Mouse (Mus musculus) midbrain, embryonic 10.5 days (tissue): ENCODE measurements around the gene Lmo1. TPM values are rescaled to one million over a fixed set of nuclear protein-coding genes. Genes with fewer than 3 reads are reported as not detected.

Experiments
- DNase-seq: peaks from one replicate; pipeline ENCODE4 v3.0.0-alpha.2; 2017; ENCODE audit warnings: low spot score
- H3K27ac ChIP-seq: fragments of 300-500 bp; sonication (generic); replicated peaks from 2 replicates; pipeline ENCODE4 v1.5.1; 2016; ENCODE audit warnings: mild to moderate bottlenecking
- H3K27me3 ChIP-seq: fragments of 300-500 bp; sonication (generic); 2 replicates; pipeline ENCODE4 v1.6.1; 2016; ENCODE audit warnings: low read depth, mild to moderate bottlenecking; ENCODE audit not compliant: poor library complexity, severe bottlenecking
- H3K36me3 ChIP-seq: fragments of 300-500 bp; sonication (generic); 2 replicates; pipeline ENCODE4 v1.6.1; 2016; ENCODE audit warnings: mild to moderate bottlenecking, moderate library complexity
- H3K4me1 ChIP-seq: fragments of 300-500 bp; sonication (generic); 2 replicates; pipeline ENCODE4 v1.6.1; 2016
- H3K4me3 ChIP-seq: fragments of 300-500 bp; sonication (generic); 2 replicates; pipeline ENCODE4 v1.5.1; 2016; ENCODE audit warnings: mild to moderate bottlenecking, moderate library complexity
- H3K9me3 ChIP-seq: fragments of 300-500 bp; sonication (generic); replicated peaks from 2 replicates; pipeline ENCODE4 v1.6.1; 2016; ENCODE audit warnings: mild to moderate bottlenecking
- WGBS: fragments of 180-500 bp; shearing (Covaris S2); methylation state at CpG from one replicate; pipeline ENCODE4 v1.1.7; 2016; 5-methylcytosine and 5-hydroxymethylcytosine counted together
- polyA plus RNA-seq: library from polyadenylated mRNA; unstranded; fragments of >200 nt; fragmentation: Nextera tagmentation; extraction: Ambion mirVana; gene quantifications from 2 replicates; pipeline ENCODE4 v1.2.1, GENCODE M21; 2016

Gene Lmo1
- polyA plus RNA-seq, 1 experiment from 2014 or later, result 34.8 TPM

DNA sequence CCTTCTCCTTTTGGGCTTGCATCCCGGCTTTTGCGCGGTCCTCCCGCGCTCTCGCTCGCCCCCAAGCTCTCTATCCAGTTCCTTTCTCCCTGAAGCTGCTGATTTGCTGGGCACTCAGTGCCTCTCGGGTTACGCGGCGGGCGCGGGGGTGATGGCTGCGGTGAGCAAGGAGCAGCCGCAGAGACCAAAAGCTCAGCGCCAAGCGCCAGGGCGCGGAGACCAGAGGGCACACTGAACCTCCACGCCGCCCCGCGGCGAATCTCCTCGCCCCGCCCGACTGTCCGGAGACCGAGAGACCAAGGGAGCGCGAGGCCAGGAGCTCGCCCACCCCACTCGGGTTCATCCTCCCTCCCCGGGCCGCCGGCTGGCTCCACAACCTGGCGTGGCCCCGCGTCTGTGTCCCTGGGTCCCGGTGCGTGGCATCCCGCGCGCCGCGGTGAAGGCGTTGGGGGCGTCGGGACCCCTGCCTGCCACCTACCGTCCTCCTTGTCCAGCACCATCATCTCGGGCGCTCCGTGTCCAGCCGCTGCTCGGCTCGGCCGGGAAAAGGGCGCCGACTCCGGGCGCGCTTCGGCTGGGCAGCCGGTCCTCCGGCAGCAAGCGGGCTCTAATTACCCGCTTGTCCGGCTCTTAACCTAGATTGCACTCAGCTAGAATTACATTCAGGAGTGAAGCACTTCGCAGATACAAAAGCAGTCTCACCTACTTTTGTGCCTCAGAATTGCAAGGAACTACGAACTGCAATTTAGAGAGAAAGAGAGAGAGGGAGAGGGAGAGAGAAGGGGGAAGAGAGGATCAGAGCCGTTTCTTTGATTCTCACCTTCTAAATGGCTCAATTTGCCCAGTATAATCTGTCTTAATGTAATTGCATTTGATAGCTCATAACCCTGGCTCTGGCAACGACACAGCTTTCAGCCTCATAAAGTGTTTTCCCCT, 5.2 kb downstream of the Lmo1 start:
- peaks cover 91% of the 10 kb centered on the region for H3K4me1 ChIP-seq
- peak overlapping the region; percentile 94 for H3K27ac ChIP-seq
- H3K9me3 ChIP-seq, result 0 out of 2 replicates have a peak, but pooled peaks cover 4% of the 10 kb centered on the region
- peaks cover 80% of the 10 kb centered on the region for H3K27me3 ChIP-seq
- DNase-seq, result peak; percentile 74
- no peaks in the 10 kb centered on the region for H3K36me3 ChIP-seq
- WGBS, result under 1% methylated on average over 60 of the region's 72 CpGs
- H3K4me3 ChIP-seq, result peak overlapping the region; percentile 86

DNA sequence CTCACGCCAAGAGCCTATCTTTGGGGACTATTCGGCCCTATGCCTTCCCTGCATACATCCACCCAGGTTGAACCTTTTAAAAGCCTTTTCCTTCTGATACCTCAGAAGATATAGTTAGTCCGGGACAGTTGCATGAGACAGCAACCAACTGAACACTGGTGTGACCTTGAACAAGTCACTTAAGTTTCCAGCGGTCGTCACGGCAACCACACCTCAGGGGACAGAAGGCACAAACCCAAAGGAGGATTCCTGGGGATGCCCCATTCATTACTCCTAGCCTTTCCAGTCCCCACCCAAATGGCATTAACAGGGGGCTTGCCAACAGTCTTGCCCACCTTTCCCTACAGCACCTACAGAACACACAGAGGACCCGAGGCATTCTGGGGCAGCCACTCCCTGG, 6.3 kb downstream of the Lmo1 start:
- DNase-seq, result no peak
- H3K4me1 ChIP-seq, result peaks cover 81% of the 10 kb centered on the region
- peaks cover 69% of the 10 kb centered on the region for H3K27me3 ChIP-seq
- peak overlapping the region; percentile 94 for H3K27ac ChIP-seq
- WGBS, result 96% methylated on average over 7 of the region's 7 CpGs
- H3K9me3 ChIP-seq, result 0 out of 2 replicates have a peak, but pooled peaks cover 4% of the 10 kb centered on the region
- 0 out of 2 replicates have a peak, but pooled peaks cover under 1% of the 10 kb centered on the region for H3K36me3 ChIP-seq
- H3K4me3 ChIP-seq, result peak overlapping the region; percentile 86

DNA sequence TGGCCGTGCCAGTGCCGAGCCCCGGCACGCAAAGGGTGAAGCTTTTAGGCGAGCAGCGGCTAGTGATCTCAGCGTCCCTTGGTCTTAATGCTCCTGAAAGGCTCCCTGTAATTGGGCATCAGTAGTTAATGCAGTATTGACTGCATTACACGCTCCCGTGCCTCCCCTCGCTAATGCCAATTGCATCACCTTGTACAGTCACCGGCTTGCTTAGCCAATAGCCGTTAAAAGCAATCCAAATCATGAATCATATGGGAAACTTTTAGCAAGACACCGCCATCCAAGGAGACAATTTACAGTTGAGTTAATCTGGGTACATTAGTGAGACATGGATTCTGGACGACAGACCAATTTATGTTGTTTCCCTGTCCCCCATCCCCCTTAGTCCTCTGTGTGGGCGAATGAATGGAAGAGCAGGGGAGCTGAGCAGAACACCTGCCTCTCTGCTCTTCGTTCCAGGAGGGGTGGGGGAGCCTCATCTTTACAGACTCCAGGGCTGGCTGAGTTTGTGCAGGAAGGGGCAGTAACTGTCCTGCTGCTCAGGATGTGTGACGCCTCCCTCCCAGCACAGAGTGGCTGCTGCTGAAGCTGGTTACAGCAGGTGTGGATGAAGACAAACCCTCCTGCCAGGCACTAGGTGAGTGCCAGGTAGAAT, 8.9 kb downstream of the Lmo1 start:
- no peak for DNase-seq
- H3K4me1 ChIP-seq, result peaks cover 63% of the 10 kb centered on the region

DNA sequence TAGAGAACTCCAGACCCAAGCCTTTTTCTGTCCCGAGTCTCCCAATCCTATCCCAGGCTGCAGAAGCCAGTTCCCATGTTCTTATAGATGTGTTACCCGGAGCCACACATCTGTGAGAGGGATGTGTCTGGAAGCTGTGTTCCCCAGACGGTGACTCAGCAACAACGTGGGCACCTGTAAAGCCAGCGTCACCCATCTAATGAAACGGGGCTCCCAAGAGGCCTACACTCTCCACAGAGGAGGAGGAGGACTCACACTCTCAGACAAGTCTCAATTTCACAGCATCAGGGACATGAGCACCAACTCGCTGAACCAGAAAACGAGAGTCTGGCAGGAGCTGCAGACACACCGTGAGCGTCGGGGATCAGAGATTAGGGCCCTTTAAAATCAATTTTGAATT, 20.7 kb downstream of the Lmo1 start:
- no peaks in the 10 kb centered on the region for H3K36me3 ChIP-seq
- H3K4me1 ChIP-seq, result peaks cover 33% of the 10 kb centered on the region
- no peak overlapping the region for H3K4me3 ChIP-seq
- 58% methylated on average over 11 of the region's 11 CpGs for WGBS
- H3K27me3 ChIP-seq, result no peaks in the 10 kb centered on the region
- no peak for DNase-seq
- H3K27ac ChIP-seq, result peak overlapping the region; percentile 50
- H3K9me3 ChIP-seq, result no peaks in the 10 kb centered on the region

More for the DNA sequence above, 8.9 kb downstream of the Lmo1 start:
- WGBS, result 73% methylated on average over 17 of the region's 17 CpGs
- peak overlapping the region; percentile 46; the same call in 1 of the 2 replicates for H3K27ac ChIP-seq
- H3K4me3 ChIP-seq, result no peak overlapping the region; the same call in 1 of the 2 replicates
- H3K36me3 ChIP-seq, result 0 out of 2 replicates have a peak, but pooled peaks cover 3% of the 10 kb centered on the region
- peaks cover 43% of the 10 kb centered on the region for H3K27me3 ChIP-seq
- H3K9me3 ChIP-seq, result 0 out of 2 replicates have a peak, but pooled peaks cover 4% of the 10 kb centered on the region

DNA sequence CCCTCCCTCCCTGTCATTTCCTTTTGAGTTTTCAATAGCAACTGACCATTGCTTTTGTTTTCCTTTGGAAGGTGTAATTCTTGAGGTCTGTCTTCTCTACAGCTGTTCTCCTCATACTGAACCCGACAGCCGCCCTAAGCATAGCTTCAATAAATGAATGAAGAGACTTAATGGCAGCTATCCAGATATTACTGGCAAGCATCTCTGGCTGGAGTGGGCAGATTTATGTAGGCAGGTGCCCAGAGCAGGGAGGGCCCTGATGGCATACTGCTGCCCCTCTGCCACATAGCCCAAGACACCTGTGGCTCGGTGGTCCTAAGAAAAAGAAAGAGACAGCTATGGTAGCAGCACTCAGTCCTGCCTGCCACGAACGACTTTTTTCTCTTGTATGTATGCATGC, 21.5 kb downstream of the Lmo1 start:
- no peak overlapping the region for H3K4me3 ChIP-seq
- no peak overlapping the region for H3K27ac ChIP-seq

DNA sequence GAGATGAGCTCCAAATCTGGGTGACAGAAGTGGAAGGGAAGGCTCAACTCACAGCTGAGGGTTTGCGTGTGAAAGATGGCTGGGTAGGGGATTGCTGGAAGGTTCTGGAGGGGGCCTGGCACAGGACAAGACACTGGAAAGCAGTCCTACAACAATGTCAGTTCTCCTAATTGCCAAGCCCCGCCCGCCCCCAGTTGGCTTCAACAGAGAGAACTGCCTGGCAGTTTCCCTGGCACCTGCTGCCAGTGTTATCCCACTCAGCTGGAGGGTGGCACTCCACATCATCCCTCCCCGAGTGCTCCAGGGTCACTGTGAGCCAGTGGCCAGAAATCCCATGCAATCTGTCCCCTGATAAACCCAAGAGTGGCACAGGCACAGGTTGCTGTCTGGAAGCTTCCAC, 23.9 kb downstream of the Lmo1 start:
- Histone ChIP-seq H3K27ac (no peak overlapping the region), H3K4me3 (no peak overlapping the region), H3K9me3 (no peaks in the 10 kb centered on the region), H3K36me3 (no peaks in the 10 kb centered on the region), H3K27me3 (no peaks in the 10 kb centered on the region), H3K4me1 (peaks cover 34% of the 10 kb centered on the region)
- no peak for DNase-seq
- 88% methylated on average over 4 of the region's 4 CpGs for WGBS

More for the DNA sequence above, 21.5 kb downstream of the Lmo1 start:
- H3K36me3 ChIP-seq, result no peaks in the 10 kb centered on the region
- H3K9me3 ChIP-seq, result no peaks in the 10 kb centered on the region
- H3K27me3 ChIP-seq, result no peaks in the 10 kb centered on the region
- DNase-seq, result no peak
- WGBS, result 86% methylated on average over 5 of the region's 5 CpGs
- peaks cover 33% of the 10 kb centered on the region for H3K4me1 ChIP-seq

DNA sequence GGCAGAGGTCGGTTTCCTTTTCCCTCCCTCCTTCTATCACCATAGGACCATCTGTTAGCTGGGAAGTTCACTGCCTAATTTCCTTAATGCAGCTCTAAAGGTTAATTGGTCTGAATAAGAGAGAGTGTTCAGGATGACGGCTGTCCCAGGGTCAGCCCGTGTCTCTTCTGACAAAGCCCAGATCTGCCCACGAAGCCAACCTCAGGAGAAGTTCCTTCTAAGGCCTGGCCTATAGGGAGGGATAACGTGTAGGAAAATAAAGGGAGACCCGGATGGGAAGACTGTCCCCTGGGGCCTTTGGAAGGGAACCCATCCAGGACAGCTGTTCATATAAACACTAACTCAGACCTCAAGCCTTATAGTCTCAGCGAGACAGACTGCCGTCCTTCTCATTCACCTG, 29.8 kb downstream of the Lmo1 start:
- Histone ChIP-seq H3K4me1 (peaks cover 64% of the 10 kb centered on the region), H3K27ac (no peak overlapping the region), H3K36me3 (peaks cover 16% of the 10 kb centered on the region; the same call in 1 of the 2 replicates), H3K4me3 (no peak overlapping the region), H3K27me3 (peaks cover 37% of the 10 kb centered on the region), H3K9me3 (no peaks in the 10 kb centered on the region)
- WGBS, result 69% methylated on average over 8 of the region's 8 CpGs
- DNase-seq, result no peak

DNA sequence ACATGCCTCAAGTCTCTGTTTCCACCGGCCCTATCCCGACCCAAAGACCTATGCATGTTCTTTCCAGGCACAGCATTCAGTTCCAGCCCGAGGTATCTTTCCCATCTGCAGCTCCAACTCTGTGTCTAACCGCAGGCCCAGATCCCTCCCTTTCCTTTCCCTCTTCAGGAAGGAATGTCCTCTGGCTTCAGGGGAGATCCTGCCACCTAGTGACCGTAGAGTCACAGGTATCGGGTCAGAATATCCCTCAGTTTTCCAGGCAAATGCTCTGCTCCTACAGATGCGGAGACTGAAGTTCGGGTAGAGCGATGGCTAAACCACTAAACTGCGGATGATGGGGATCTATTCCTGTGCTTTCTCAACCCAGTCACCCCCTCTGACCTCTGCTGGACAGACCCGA, 30.3 kb downstream of the Lmo1 start:
- Histone ChIP-seq H3K27ac (0 out of 2 replicates have a peak overlapping the region, but pooled peaks have one; percentile 17), H3K9me3 (no peaks in the 10 kb centered on the region), H3K27me3 (peaks cover 37% of the 10 kb centered on the region), H3K4me3 (no peak overlapping the region), H3K36me3 (peaks cover 20% of the 10 kb centered on the region; the same call in 1 of the 2 replicates), H3K4me1 (peaks cover 62% of the 10 kb centered on the region)
- 65% methylated on average over 11 of the region's 11 CpGs for WGBS
- DNase-seq, result no peak

DNA sequence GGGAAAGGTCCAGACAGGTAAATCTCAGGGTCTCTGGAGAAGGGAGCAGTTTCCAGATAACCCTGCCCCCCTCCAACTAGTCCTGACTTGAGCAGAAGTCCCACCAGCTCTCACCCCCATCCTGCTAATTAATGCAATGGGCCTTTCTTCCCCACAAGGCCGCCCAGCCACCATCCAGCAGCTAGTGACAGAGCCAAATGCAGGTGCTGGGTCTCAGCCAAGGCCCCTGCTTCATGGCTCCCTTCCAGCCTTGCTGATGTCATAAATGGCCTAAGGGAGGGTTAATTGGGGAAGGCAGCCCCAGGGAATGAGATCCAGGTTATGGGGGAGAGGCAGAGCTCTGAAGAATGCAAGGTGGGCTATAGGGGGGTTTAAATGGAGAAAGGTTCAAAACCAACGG, 32.4 kb downstream of the Lmo1 start:
- Histone ChIP-seq H3K9me3 (no peaks in the 10 kb centered on the region), H3K27me3 (peaks cover 37% of the 10 kb centered on the region), H3K4me3 (no peak overlapping the region), H3K27ac (peak overlapping the region; percentile 78), H3K4me1 (peaks cover 62% of the 10 kb centered on the region), H3K36me3 (peaks cover 36% of the 10 kb centered on the region)
- no peak for DNase-seq
- 71% methylated on average over 2 of the region's 2 CpGs for WGBS

DNA sequence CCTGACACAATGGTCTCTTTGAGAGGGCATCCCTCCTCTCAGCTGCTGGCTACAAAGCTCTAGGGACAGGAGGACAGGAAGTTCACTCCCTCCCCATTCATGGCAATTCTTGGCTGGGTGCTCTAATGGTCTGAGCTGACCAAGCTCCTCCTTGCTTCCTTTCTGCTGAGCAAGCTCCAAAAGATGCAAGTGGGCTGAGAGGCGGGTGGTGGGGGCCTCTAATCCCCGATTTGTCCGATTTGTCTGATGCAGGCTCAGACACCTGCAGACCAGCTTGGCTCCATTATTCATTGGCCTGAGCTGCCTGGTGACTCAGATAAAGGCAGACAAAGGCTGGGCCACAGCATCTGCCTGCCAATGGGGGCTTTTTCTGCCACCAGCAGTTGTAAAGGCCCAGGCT, 33.3 kb downstream of the Lmo1 start:
- Histone ChIP-seq H3K4me3 (peak overlapping the region; percentile 14; the same call in 1 of the 2 replicates), H3K4me1 (peaks cover 62% of the 10 kb centered on the region), H3K27ac (peak overlapping the region; percentile 78), H3K36me3 (peaks cover 43% of the 10 kb centered on the region), H3K27me3 (peaks cover 37% of the 10 kb centered on the region), H3K9me3 (no peaks in the 10 kb centered on the region)
- DNase-seq, result peak; percentile 58
- 18% methylated on average over 3 of the region's 3 CpGs for WGBS

DNA sequence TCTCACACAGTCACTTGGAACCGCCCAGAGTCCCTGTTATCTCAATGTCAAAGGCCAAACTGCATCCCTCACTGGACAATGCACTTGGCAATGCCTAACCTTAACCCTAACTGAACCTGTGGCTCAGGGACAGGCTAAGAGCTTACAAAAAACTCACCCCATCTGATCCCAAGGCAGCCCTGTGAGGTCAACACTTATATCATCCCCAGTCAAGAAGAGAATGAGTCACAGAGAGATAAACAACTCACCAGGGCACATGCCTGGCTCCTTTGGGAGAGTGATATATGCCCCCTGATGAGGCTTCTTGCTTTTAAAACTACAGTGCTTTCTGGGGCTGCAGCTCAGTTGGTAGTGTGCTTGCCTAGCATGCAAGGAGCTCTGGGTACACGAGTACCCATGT, 34.0 kb downstream of the Lmo1 start:
- DNase-seq, result no peak
- Histone ChIP-seq H3K9me3 (no peaks in the 10 kb centered on the region), H3K36me3 (peaks cover 46% of the 10 kb centered on the region), H3K4me3 (no peak overlapping the region), H3K27ac (peak overlapping the region; percentile 78), H3K27me3 (peaks cover 37% of the 10 kb centered on the region), H3K4me1 (peaks cover 57% of the 10 kb centered on the region)
- 76% methylated on average over 2 of the region's 2 CpGs for WGBS

DNA sequence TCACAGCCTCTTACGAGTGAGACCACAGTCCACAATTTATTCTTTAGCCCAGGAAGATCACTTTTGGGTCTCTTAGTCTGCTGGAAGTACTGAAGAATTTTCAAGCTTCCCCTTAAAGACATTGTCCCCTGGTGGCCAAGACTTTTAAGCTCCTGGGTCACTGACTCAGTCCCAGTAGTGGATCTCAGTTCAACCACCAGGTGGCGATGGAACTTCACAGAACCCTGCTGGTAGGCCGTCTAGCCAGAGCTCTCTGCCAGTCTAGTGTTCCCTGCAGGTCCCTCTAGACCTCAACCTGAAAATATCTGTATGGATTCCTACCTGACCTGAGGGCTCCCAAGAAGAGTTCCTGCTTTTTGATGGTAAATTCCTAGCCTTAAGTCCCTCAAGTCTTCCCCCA, 35.6 kb downstream of the Lmo1 start:
- DNase-seq, result peak; percentile 87
- H3K27ac ChIP-seq, result 0 out of 2 replicates have a peak overlapping the region, but pooled peaks have one; percentile 33
- no peaks in the 10 kb centered on the region for H3K9me3 ChIP-seq
- peaks cover 52% of the 10 kb centered on the region for H3K36me3 ChIP-seq
- peaks cover 34% of the 10 kb centered on the region for H3K27me3 ChIP-seq
- 9% methylated on average over 3 of the region's 3 CpGs for WGBS
- peaks cover 40% of the 10 kb centered on the region for H3K4me1 ChIP-seq
- no peak overlapping the region for H3K4me3 ChIP-seq
